Mouse (Mus musculus) adrenal gland, adult 8-10 months (tissue): ENCODE measurements around the gene Krt83. TPM values are rescaled to one million over a fixed set of nuclear protein-coding genes. Genes with fewer than 3 reads are reported as not detected.

Experiments used
- DNase-seq: peaks from one replicate; pipeline ENCODE4 v3.0.0; 2022
- total RNA-seq, 4 experiments: library from RNA; stranded (reverse); gene quantifications; 2 replicates each; pipeline ENCODE4 v1.2.4; 2022

The Krt83 gene
- total RNA-seq, 4 experiments from 2014 or later: not detected

- peak; percentile 33 for DNase-seq
These were observed 18.3 kb downstream of the Krt83 start, which contains the start of gene Krt86 for GRCm38 (mm10) chr15:101472952-101473528. Krt86 (plus strand) TSS chr15:101473478.

GRCm38 (mm10) chr15:101469093-101469492 is 22.2 kb downstream of the Krt83 start:
- no peak for DNase-seq

- no peak for DNase-seq
These were observed 27.7 kb downstream of the Krt83 start, which contains the start of gene Krt81 for GRCm38 (mm10) chr15:101463651-101464050. Krt81 (minus strand) TSS chr15:101463751.

GRCm38 (mm10) chr15:101459283-101459682 is 32.0 kb downstream of the Krt83 start:
- DNase-seq: no peak

- DNase-seq: no peak
These were observed 32.9 kb downstream of the Krt83 start for GRCm38 (mm10) chr15:101458361-101458930.

- DNase-seq: no peak
These were observed 35.4 kb downstream of the Krt83 start for GRCm38 (mm10) chr15:101455891-101456290.

GRCm38 (mm10) chr15:101455292-101455691 is 36.0 kb downstream of the Krt83 start:
- no peak for DNase-seq

- no peak for DNase-seq
These were observed 36.5 kb downstream of the Krt83 start for GRCm38 (mm10) chr15:101454774-101455173.

GRCm38 (mm10) chr15:101453093-101453736 is 38.1 kb downstream of the Krt83 start:
- peak; percentile 60 for DNase-seq

- no peak for DNase-seq
These were observed 43.9 kb downstream of the Krt83 start, which contains the start of gene Krt88 for GRCm38 (mm10) chr15:101447444-101447843. Krt88 (plus strand) TSS chr15:101447744.

- DNase-seq: no peak
These were observed 44.7 kb downstream of the Krt83 start for GRCm38 (mm10) chr15:101446572-101446971.

- no peak for DNase-seq
These were observed 50.5 kb downstream of the Krt83 start for GRCm38 (mm10) chr15:101440837-101441236.

GRCm38 (mm10) chr15:101438555-101438954 is 52.8 kb downstream of the Krt83 start, which contains the start of gene Krt87:
Krt87 (minus strand) TSS chr15:101438804.
- DNase-seq: no peak

- no peak for DNase-seq
These were observed 54.7 kb downstream of the Krt83 start for GRCm38 (mm10) chr15:101436611-101437010.

Other genes starting within 250 kb of the Krt83 start
- gene Nr4a1, start 237.2 kb downstream of the Krt83 start, total RNA-seq: 100 to 1,000 TPM in 2 of 4 experiments, 10 to 100 TPM in 2; 42.9 to 895 (median 124) TPM
- 10 to 100 TPM; 31.4 to 48.9 (median 37.0) TPM for gene Atg101, start 207.2 kb downstream of the Krt83 start, total RNA-seq
- under 1 TPM; 0.49 to 0.91 (median 0.71) TPM for gene 6030408B16Rik, start 198.3 kb downstream of the Krt83 start, total RNA-seq
- 1 to 10 TPM; 7.0 to 9.8 (median 8.1) TPM for gene Krt80, start 121.3 kb downstream of the Krt83 start, total RNA-seq
- 1 to 10 TPM; 1.1 to 3.2 (median 1.5) TPM for gene Krt7, start 80.5 kb downstream of the Krt83 start, total RNA-seq
- under 1 TPM in 1 of 4 experiments, not detected in 3; 0.17 TPM for gene Krt87, start 52.7 kb downstream of the Krt83 start, total RNA-seq
- gene Krt88, start 43.8 kb downstream of the Krt83 start, total RNA-seq: not detected
- not detected for gene Krt81, start 27.8 kb downstream of the Krt83 start, total RNA-seq
- gene Krt86, start 18.0 kb downstream of the Krt83 start, total RNA-seq: not detected
- gene Gm49425, start 25.7 kb upstream of the Krt83 start, total RNA-seq: not detected
- gene Krt84, start 41.3 kb upstream of the Krt83 start, total RNA-seq: not detected
- not detected for gene Krt82, start 59.2 kb upstream of the Krt83 start, total RNA-seq
- gene Krt90, start 71.4 kb upstream of the Krt83 start, total RNA-seq: not detected
- gene Krt75, start 82.4 kb upstream of the Krt83 start, total RNA-seq: not detected
- not detected for gene Gm5414, start 136.7 kb upstream of the Krt83 start, total RNA-seq
- not detected for gene Gm5478, start 155.9 kb upstream of the Krt83 start, total RNA-seq
- not detected for gene Krt6b, start 188.8 kb upstream of the Krt83 start, total RNA-seq
- not detected for gene Krt6a, start 202.8 kb upstream of the Krt83 start, total RNA-seq
- not detected for gene Krt5, start 221.4 kb upstream of the Krt83 start, total RNA-seq